Mouse (Mus musculus) heart, postnatal 0 days (tissue): ENCODE data around the gene Vrk1. TPM values are rescaled to one million over a fixed set of nuclear protein-coding genes. Genes with fewer than 3 reads are reported as not detected.

Experiments
- ATAC-seq: fragments of 200-750 bp; cut with Nextera tagmentation; 2 replicates; pipeline ENCODE4 v1.8.0; 2017; ENCODE audit warnings: low read depth, moderate number of reproducible peaks, moderate library complexity; ENCODE audit not compliant: insufficient read depth
- DNase-seq: peaks from one replicate; pipeline ENCODE4 v3.0.0-alpha.2; 2016; ENCODE audit warnings: low spot score
- H3K27ac ChIP-seq: fragments of 300-500 bp; sonication (generic); 2 replicates; pipeline ENCODE4 v1.5.1; 2014; ENCODE audit warnings: low read depth, mild to moderate bottlenecking
- H3K27me3 ChIP-seq: fragments of 300-500 bp; sonication (generic); 2 replicates; pipeline ENCODE4 v1.6.1; 2014; ENCODE audit warnings: low read length, mixed read lengths; ENCODE audit not compliant: control insufficient read depth, insufficient read depth
- H3K36me3 ChIP-seq: fragments of 300-500 bp; sonication (generic); replicated peaks from 2 replicates; pipeline ENCODE4 v1.6.1; 2014; ENCODE audit warnings: low read length, mixed read lengths; ENCODE audit not compliant: control insufficient read depth, insufficient read depth
- H3K4me1 ChIP-seq: fragments of 300-500 bp; sonication (generic); 2 replicates; pipeline ENCODE4 v1.6.1; 2014; ENCODE audit warnings: antibody characterized with exemption; ENCODE audit not compliant: control insufficient read depth, insufficient read depth
- H3K4me2 ChIP-seq: fragments of 300-500 bp; sonication (generic); 2 replicates; pipeline ENCODE4 v1.6.1; 2014; ENCODE audit warnings: low read depth, mild to moderate bottlenecking, low read length, moderate library complexity
- H3K4me3 ChIP-seq: fragments of 300-500 bp; sonication (generic); 2 replicates; pipeline ENCODE4 v1.5.1; 2014; ENCODE audit warnings: low read depth, low read length
- H3K9ac ChIP-seq: fragments of 300-500 bp; sonication (generic); replicated peaks from 2 replicates; pipeline ENCODE4 v1.6.1; 2014; ENCODE audit warnings: low read depth, low read length, mixed read lengths
- H3K9me3 ChIP-seq: fragments of 300-500 bp; sonication (generic); replicated peaks from 2 replicates; pipeline ENCODE4 v1.6.1; 2016; ENCODE audit warnings: low read length; ENCODE audit not compliant: control insufficient read depth
- CTCF ChIP-seq: IDR thresholded peaks from 2 replicates; pipeline ENCODE4 v1.5.1; 2016; ENCODE audit warnings: antibody characterized with exemption, control low read depth, low read depth
- EP300 ChIP-seq: IDR thresholded peaks from 2 replicates; pipeline ENCODE4 v1.6.1; 2016; ENCODE audit warnings: antibody characterized with exemption, low read depth
- WGBS: fragments of 180-500 bp; shearing (Covaris S2); extraction: QIAGEN DNeasy Blood & Tissue Kit; methylation state at CpG from one replicate; pipeline ENCODE4 v1.1.7; 2014; 5-methylcytosine and 5-hydroxymethylcytosine counted together
- polyA plus RNA-seq: library from polyadenylated mRNA; unstranded; fragments of >200 nt; fragmentation: Nextera tagmentation; extraction: Ambion mirVana; gene quantifications from 2 replicates; pipeline ENCODE4 v1.2.1, GENCODE M21; 2015
- total RNA-seq: library from RNA; depleted of rRNA; stranded (reverse); fragments of >200 nt; gene quantifications from 2 replicates; pipeline ENCODE4 v1.2.3, GENCODE M21; 2014; ENCODE audit warnings: low replicate concordance

The Vrk1 gene
- total and polyA plus RNA-seq, 2 experiments from 2014 or later: 8.0 to 26.0 TPM

DNA sequence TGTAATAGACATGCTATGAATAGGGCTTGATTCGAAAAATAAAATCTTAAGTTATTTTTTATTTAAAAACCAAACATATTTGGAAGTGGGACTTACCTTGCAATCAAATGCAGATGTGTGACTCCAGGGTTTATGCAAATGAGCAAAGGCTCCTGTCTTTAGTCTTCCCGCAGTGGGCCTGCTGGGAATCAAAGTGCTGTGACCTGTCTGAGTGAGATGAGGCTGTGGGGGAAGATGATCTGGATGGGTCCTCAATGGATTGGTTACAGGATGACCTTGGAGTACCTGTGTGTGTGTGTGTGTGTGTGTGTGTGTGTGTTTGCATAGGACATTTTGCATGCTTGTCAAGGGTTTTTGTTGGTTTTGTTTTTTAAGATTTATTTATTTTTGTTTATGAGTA, 2.1 kb downstream of the Vrk1 start:
- Histone ChIP-seq H3K36me3 (no peaks in the 10 kb centered on the region), H3K9ac (no peak overlapping the region), H3K27ac (no peak overlapping the region), H3K4me3 (no peak overlapping the region), H3K27me3 (no peaks in the 10 kb centered on the region), H3K9me3 (no peaks in the 10 kb centered on the region), H3K4me2 (no peak overlapping the region), H3K4me1 (peaks cover 10% of the 10 kb centered on the region)
- no peak for ATAC-seq
- WGBS: 67% methylated on average over 2 of the region's 2 CpGs
- no peak for TF ChIP-seq EP300
- no peak for TF ChIP-seq CTCF
- DNase-seq: no peak

DNA sequence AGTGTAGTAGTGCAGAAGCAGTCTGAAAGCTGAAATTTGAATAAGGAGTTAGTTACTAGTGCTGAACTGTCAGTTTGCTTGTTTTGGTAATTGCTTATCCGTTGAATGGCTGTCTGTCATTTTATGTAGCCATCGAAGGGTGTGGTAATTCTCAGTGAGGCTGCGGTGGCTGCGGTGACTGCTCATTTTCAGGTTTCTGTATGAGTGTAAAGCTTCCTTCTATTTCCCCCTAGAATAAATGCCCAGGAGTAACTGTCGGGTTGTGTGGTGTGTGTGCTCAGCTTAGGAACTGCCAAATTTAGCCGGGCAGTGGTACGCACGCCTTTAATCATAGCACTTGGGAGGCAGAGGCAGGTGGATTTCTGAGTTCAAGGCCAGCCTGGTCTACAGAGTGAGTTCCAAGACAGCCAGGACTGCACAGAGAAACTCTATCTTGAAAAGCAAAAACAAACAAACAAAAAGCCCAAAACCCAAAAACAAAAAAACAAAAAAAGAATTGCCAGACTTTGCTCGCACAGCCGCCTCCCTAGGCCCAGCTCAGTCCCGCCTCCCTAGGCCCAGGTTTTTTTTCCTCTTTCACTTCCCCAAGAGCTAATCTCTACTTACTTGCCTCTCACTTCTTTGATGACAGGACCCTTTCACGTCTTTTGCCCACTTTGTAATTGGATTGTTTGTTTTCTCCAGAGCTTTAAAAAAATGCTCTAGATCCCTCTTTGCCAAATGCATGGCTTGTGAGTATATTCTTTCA, 6.4 kb downstream of the Vrk1 start:
- no peaks in the 10 kb centered on the region for H3K9me3 ChIP-seq
- DNase-seq (no peak), ATAC-seq (no peak)
- no peak overlapping the region for H3K9ac ChIP-seq
- no peaks in the 10 kb centered on the region for H3K36me3 ChIP-seq
- TF ChIP-seq CTCF: no peak
- TF ChIP-seq EP300: no peak
- H3K27ac ChIP-seq: no peak overlapping the region
- H3K4me2 ChIP-seq: no peak overlapping the region
- no peak overlapping the region for H3K4me3 ChIP-seq
- 87% methylated on average over 12 of the region's 12 CpGs for WGBS
- H3K27me3 ChIP-seq: no peaks in the 10 kb centered on the region
- H3K4me1 ChIP-seq: peaks cover under 1% of the 10 kb centered on the region; the same call in 1 of the 2 replicates

DNA sequence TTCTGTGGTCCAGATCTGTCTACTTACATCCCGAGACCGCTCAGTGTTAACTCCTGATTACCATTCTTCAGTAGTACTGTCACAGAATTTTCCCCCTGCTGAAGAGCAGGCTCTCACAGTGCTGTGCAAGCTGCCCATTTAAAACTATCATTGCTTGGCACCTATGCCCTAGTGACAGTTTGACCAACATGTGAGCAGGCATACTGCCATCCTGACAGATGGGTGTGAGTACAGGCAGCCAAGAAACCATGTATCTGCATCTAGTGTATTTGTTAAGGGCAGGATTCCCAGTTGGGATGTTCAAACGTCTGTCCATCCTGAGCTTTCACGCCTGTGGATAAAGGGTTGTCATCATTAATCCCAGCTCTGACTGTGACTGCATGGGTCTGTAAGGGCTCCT, 10.0 kb downstream of the Vrk1 start:
- H3K9me3 ChIP-seq: no peaks in the 10 kb centered on the region
- H3K4me2 ChIP-seq: no peak overlapping the region
- H3K27me3 ChIP-seq: no peaks in the 10 kb centered on the region
- WGBS: 76% methylated on average over 4 of the region's 4 CpGs
- H3K9ac ChIP-seq: no peak overlapping the region
- no peak for DNase-seq
- TF ChIP-seq EP300 (no peak), CTCF (no peak)
- no peak overlapping the region for H3K4me3 ChIP-seq
- ATAC-seq: no peak
- H3K4me1 ChIP-seq: 0 out of 2 replicates have a peak, but pooled peaks cover under 1% of the 10 kb centered on the region
- no peak overlapping the region for H3K27ac ChIP-seq
- no peaks in the 10 kb centered on the region for H3K36me3 ChIP-seq

DNA sequence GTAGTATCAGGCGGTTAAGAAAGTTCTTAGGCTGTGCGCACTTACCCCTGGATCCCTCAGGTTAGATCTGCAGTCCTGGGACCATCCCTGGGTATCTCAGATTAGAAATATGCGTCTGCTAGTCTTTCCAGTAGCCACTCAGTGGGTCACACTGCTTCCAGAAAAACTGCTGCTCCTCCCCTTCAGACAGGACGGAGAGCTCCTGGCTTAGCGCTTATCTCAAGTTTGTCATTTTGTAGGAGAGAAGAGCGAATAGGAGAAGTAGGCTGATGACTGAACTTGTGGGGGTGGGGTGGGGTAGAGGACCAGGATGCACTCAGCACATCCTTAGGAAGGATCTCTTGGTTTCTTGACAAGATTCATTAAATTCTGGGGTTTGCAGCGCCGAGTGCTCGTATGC, 13.6 kb downstream of the Vrk1 start:
- no peaks in the 10 kb centered on the region for H3K36me3 ChIP-seq
- no peaks in the 10 kb centered on the region for H3K27me3 ChIP-seq
- DNase-seq: no peak
- no peak overlapping the region for H3K27ac ChIP-seq
- 0 out of 2 replicates have a peak, but pooled peaks cover 5% of the 10 kb centered on the region for H3K4me1 ChIP-seq
- no peak for ATAC-seq
- no peak overlapping the region for H3K9ac ChIP-seq
- H3K4me2 ChIP-seq: no peak overlapping the region
- no peaks in the 10 kb centered on the region for H3K9me3 ChIP-seq
- H3K4me3 ChIP-seq: no peak overlapping the region
- TF ChIP-seq CTCF (no peak), EP300 (no peak)
- 70% methylated on average over 9 of the region's 9 CpGs for WGBS

DNA sequence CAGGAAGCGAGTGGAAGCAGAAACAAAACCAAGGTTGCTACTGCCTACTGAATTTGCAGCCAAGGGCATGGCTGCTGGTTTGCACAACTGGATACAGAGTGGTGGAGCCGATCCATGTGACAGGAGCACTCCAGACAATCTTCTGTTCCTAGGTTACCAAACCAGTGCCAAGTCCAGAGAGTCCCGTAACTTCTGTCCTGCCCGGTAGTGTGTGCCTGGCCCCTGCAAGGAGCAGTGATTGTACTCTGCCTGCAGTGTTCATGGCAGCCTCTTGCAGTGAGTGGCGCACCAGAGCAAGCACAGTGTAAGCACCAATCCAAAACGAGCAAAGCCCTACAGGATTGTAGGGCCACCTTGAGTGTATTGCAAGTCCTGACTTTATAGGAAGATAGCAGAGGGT, 15.4 kb downstream of the Vrk1 start:
- H3K4me1 ChIP-seq: 0 out of 2 replicates have a peak, but pooled peaks cover 5% of the 10 kb centered on the region
- no peak overlapping the region for H3K4me3 ChIP-seq
- no peak for TF ChIP-seq EP300
- TF ChIP-seq CTCF: peak; percentile 32
- H3K27ac ChIP-seq: 0 out of 2 replicates have a peak overlapping the region, but pooled peaks have one; percentile 6
- no peaks in the 10 kb centered on the region for H3K36me3 ChIP-seq
- no peaks in the 10 kb centered on the region for H3K27me3 ChIP-seq
- H3K9ac ChIP-seq: no peak overlapping the region
- no peak overlapping the region for H3K4me2 ChIP-seq
- peak; percentile 89 for ATAC-seq
- WGBS: 50% methylated on average over 6 of the region's 6 CpGs
- H3K9me3 ChIP-seq: no peaks in the 10 kb centered on the region
- peak; percentile 31 for DNase-seq
